Mouse (Mus musculus) liver, adult (tissue): ENCODE measurements around the gene Dapp1.

Experiments used
- GATA4 ChIP-seq: IDR thresholded peaks from 2 replicates; pipeline ENCODE4 v1.6.1; 2014; ENCODE audit warnings: mild to moderate bottlenecking, low read length; ENCODE audit not compliant: insufficient replicate concordance

Gene Dapp1

DNA sequence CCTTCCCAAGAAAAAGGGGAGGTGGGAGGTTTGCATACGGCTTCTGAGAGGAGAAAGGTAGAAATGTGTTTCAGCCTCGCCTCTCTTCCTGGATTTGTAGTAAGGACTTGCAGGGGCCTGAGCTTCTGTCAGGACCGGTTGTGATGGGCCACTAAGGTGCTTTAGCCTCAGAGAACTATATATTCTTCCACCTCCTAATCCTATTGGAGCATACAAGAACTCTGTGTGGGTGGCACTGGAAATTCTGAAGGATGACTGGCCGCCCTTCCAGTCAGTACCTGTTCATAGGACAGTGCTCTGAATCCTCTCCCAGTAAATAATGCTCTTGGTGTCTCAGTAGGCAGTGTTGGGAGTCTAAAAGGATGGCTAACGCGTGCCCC is 62.4 kb downstream of the Dapp1 start:
- TF ChIP-seq GATA4, result no peak

DNA sequence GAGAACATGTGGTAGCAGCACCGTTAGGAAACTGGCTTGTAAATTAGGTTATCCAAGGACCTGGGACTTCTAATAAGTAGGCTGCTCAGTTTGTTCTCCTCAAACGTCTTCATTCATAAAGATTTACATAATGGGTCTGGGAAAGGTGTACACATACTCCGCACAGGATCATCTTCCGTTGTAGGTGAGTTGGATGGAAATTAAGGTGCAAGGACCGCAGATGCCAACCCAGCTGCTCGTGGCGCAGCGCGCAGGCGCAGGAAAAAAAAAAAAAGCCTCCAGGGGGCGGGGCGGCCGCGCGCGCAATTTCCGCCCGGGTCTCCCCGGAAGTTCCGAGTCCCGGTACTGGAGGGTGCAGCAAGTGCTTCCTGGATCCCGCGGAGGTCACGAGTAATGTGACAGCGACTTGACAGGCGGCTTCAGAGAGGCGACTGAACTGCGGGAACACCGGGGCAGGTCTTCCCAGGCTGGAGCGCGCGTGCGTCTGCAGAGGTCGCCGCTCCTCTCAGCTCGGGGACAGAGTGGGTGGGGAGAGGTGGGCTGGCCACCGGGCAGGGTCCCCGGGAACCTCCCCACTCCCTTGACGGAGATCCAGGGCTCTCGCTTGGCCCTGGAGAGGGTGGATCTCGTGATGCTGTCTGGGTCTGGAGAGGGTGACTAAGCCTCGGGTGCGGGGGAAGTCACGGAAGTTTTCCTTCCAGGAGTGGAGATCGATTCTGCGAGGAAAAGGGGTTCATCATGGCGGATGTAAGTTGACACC is 63.0 kb downstream of the Dapp1 start, which contains the start of gene Lamtor3:
Gene Lamtor3 (plus strand): TSS at position 335 of the 760 bp plus-strand sequence.
- TF ChIP-seq GATA4, result no peak

DNA sequence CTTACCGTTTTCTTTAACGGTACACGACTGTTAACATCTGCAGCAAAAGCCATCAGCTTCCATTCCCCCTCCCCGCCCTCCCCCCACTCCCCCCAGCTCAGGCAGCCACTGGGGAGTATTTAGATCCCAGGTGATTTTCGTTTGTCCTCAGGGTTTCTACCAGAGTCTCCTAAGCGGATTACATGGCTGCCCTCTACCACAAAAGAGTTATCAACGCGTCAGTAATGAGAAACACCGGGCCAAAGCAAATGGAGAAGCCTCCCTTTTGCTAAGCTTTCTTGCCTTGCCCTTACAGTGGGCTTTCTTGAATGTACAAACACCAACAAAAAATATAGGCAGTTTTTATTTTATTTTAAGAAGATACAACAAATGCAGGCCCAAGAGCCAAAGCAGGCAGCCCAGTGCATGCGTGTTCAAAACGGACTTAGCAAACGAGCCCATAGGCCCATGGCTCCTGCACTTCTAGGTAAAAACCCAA is 63.6 kb downstream of the Dapp1 start:
- no peak for TF ChIP-seq GATA4

DNA sequence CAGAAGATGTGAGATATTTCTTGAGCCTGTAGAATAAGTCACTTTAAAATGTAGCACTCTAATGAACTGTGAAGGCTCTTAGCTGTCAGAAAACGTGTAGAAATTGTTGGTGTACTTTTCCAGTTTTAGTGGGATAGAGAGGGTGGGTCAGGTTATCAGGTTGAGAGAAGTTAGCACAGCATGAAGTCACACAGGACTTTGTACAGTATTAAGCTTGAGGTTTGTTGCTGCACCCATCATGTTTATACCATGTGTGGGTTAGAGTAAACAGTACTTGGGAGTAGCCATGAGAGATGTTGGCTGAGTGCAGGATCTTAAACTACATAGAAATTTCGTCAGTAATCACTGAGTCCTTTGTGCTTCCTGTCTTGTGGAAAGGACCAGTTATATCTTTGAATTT is 68.3 kb downstream of the Dapp1 start:
- TF ChIP-seq GATA4, result no peak

DNA sequence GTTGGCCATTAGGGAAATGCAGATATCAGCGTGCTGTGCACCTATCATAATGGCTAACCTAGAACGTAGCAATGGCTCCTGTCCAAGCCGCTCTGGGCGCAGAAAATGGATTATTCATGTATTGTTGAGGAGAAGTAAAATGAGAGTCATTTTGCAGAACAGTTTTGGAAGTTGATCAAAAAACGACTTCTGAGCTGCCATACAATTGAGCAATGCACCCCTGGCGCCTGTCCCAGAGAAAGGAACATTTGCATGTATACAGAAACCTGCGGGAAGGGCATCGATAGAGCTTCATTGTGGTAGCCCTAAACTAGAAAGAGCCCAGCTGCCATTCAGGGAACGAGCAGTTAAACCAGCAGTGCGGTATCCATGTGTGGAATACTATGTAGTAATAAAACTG is 81.2 kb downstream of the Dapp1 start:
- TF ChIP-seq GATA4, result no peak

DNA sequence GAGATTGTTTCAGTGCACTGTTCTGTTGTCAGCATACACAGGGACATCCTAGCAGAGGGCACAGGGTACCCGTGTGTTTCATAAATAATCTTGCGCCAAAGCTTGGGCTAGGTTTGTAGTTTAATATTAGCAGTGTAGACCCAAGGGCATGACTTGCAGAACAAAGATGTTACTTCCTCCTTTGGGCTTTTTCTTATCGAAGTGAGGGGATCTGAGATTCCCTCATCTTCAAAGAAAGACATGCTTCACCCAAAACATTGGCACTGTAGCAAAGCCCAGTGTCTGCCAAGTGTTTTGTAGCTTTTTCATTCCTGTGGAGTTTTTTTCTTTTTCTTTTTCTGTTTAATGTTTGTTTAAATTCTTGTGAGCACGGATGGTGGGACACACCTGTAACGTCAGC is 83.7 kb downstream of the Dapp1 start:
- no peak for TF ChIP-seq GATA4

DNA sequence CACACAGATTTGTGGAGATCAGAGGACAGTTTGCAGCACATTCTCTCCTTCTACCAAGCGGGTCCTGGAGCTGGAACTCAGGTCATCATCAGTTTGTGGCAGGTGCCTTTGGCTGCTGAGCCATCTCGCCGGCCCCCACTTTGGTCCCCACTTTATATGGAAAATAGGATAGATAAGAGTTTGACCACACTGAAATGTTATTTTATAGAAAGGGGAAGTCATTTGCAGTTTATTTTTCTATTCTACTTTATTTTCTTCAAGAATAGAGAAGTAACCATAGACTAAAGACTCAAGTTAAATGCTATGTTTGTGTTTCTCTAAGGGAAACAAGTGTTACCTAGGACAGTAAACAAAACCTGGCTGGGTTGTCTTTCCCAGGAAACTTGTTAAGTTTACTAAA is 84.5 kb downstream of the Dapp1 start:
- TF ChIP-seq GATA4, result no peak

DNA sequence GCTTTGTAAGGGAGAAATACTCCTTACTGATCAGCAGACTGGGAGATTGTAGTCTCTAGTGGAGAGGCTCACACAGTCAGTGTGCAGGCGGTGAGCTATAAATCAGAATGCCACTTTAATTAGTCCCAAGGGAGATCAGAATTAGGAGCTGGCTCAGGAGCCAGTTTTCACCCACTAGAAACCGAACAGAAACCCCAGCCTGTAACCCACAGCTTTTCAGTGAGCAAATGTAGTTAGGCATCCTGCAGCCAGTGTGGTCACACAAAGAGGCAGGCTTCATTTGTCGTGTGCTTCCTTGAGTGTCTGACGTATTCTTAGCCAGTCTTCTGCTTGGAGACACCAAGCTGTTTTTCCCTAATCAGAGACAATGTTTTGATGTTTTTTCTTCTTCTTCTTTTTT is 85.0 kb downstream of the Dapp1 start:
- TF ChIP-seq GATA4, result no peak

DNA sequence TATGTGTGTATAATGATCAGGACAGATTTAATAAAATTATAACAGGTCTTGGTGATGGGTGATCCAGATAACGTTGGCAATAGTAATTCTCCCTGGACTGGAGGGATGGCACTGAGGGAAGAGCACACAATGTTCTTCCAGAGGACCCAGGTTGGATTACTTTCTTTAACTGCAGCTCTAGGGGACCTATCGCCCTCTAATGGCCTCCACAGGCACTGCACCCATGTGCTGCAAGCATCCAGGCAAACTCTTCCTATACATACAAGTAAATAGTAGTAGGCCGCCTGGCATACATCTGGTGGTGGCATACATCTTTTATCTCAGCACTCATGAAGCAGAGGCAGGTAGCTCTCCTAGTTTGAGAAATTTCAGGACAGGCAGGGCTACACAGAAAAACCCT is 86.1 kb downstream of the Dapp1 start:
- TF ChIP-seq GATA4, result no peak

DNA sequence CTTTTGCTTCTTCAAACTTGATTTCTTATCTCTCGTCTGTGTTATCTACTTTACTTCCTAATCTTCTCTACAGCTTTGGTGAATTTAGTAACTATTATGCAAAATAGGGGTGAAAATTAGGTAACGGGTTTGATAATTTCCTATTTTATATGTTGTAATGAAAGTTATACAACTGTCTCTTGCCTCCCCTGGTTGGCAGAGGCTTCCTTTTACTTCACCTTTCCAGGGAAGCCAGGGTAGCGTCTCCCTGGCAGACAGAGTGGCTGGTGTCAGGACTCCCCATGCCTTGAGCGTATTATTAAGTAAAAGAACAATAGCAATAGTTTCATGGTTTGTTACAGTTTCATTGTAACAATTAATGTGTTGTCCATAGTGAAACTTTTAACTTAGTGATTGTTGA is 87.6 kb downstream of the Dapp1 start:
- TF ChIP-seq GATA4, result no peak

DNA sequence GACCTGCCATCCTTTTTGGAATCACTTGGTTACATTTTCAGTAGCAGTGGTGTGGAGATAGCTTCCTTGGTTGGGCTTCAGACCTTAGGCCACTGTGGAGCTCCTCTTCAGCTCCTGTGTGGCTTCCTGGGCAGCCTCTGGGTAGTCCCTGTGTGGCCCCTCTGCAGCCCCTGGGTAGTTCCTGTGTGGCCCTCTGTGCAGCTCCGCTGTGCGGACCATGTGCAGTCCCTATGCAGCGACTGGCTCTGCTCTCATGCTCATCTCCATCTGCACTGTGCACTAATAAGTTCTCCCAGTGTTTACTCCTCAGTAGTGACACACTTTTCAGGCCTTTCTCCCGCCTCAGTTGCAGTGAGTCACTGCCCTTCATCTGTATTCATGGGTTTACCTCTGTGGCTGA is 89.2 kb downstream of the Dapp1 start:
- TF ChIP-seq GATA4, result no peak

DNA sequence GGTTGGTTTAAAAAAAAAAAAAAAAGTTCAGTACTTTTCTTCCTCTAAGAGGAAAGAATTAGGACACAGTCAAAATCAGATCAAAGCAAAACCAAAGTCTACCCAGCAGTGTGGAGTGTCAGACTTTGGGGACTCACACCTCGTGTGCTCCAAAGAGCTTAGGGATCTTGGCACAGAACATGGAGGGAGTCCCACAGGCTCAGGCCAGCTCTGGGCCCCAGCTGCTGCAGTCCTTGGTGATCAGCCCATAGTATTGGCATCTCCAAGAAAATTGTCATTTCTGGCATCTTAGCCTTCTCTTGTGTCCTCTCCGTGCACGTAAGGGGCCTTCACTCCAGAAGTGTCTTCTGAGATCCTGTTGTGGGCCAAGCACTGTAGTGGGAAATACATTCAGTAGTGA is 90.3 kb downstream of the Dapp1 start:
- no peak for TF ChIP-seq GATA4

DNA sequence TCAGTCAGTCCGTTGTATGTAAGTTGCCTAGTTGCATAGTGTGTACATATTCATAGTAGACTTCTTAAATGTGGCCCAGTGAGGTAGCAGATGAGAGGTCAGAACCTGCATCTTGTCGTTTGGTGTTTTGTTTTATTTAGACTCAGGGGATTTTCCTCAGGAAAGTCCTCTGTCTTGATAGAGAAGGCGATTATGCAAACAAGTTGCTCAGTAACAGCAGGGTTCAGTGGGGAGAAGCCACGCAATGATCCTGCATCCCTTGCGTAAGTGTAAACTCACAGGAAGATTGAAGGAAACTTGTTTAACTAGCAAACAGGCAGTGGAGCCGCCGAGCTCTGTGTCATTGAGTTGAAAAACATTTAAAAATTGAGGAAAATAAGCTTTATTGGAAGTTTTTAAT is 93.4 kb downstream of the Dapp1 start:
- TF ChIP-seq GATA4, result no peak

DNA sequence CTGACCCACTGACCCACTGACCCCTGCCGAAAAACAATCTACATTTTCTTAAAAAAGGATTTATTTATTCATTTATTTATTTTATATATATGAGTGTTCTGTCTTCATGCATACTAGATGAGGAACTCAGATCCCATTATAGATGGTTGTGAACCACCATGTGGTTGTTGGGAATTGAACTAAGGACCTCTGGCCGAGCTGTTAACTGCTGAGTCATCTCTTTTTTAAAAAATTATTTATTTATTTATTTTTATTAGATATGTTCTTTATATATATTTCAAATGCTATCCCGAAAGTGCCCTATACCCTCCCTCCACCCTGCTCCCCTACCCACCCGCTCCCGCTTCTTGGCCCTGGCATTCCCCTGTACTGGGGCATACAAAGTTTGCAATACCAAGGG is 100.3 kb downstream of the Dapp1 start:
- TF ChIP-seq GATA4, result no peak
